Comparison of ENCODE assay signal across 11 mouse cellular contexts in the genomic region with DNA sequence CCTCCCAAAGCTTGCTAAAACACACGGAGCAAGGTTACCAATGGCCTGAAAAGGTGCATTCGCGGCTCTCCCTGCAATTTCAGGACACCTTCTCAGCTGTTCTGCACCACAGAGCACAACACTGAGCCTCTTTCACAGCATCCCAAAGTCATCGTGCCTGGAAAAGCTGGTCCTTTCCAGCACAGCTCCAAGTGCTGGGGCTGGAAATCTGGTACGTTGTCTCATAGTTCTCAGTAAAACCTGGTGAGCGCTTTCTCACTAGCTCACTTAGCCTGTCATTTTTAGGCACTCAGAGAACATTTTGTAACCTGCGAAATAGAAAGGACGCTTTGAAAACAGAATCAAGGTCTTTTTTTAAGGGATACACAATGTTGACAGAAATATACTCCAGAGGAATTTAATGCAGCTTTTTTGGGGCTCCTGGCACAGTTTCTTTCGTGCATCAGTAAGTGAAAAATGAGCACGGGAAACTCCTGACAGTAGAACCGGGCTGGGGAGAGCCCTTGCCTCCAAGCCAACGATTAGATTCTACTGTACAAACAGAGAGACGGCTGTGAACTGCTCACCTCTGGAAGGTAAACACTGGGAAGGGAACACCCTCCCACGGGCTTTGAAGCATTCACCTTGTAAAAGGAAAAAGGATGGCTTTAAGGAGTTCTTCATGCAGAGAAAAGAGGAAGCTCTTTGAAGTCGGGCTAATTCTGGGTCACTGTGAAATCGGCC.
A peak's percentile ranks its signal among the peaks of the same experiment; 100 is the strongest.
DNase-seq lines count a peak whose midpoint lies in the region; ATAC-seq and TF ChIP-seq lines count a peak whose summit lies in the region.
"Had no signal": no experiment of that assay in that cellular context is flagged by ENCODE, and none has a peak within 500 bp of the region (broad histone marks: within the 10 kb centered on the region; RNA-seq: fewer than 3 reads in every experiment).

No protein-coding gene starts in this region.

- no peak overlapping the region for H3K4me3 ChIP-seq in hindbrain, postnatal 0 days (ENCODE audit: low read length)
- no peak overlapping the region for H3K4me3 ChIP-seq in hindbrain, embryonic 10.5 days
- no peak overlapping the region for H3K4me3 ChIP-seq in stomach, postnatal 0 days (ENCODE audit: low read depth, low read length)
- no peak overlapping the region for H3K4me3 ChIP-seq in heart, embryonic 12.5 days
- H3K4me3 ChIP-seq: limb, embryonic 13.5 days had no signal

- no peaks in the 10 kb centered on the region for H3K9me3 ChIP-seq in hindbrain, postnatal 0 days (ENCODE audit: low read length)
- H3K9me3 ChIP-seq in hindbrain, embryonic 10.5 days, result no peaks in the 10 kb centered on the region
- H3K9me3 ChIP-seq in stomach, postnatal 0 days (ENCODE audit: control insufficient read depth, low read length), result no peaks in the 10 kb centered on the region
- H3K9me3 ChIP-seq in heart, embryonic 12.5 days (replicated peaks), result no peaks in the 10 kb centered on the region
- H3K9me3 ChIP-seq: limb, embryonic 13.5 days had no signal

- H3K27me3 ChIP-seq in hindbrain, postnatal 0 days (ENCODE audit: insufficient read depth, low read length), result no peaks in the 10 kb centered on the region
- H3K27me3 ChIP-seq in hindbrain, embryonic 10.5 days (ENCODE audit: insufficient read depth, poor library complexity, severe bottlenecking), result no peaks in the 10 kb centered on the region
- no peaks in the 10 kb centered on the region for H3K27me3 ChIP-seq in stomach, postnatal 0 days (ENCODE audit: control insufficient read depth, insufficient read depth, low read length)
- H3K27me3 ChIP-seq in heart, embryonic 12.5 days (replicated peaks), result no peaks in the 10 kb centered on the region
- H3K27me3 ChIP-seq: limb, embryonic 13.5 days had no signal

- TF ChIP-seq CTCF in hindbrain, postnatal 0 days (IDR thresholded peaks at IDR 0.05; ENCODE audit: low read depth), result no peak
- no peak for TF ChIP-seq CTCF in stomach, postnatal 0 days (IDR thresholded peaks at IDR 0.05; ENCODE audit: low read depth)

- no peaks in the 10 kb centered on the region for H3K36me3 ChIP-seq in hindbrain, postnatal 0 days (ENCODE audit: insufficient read depth, low read length)
- no peaks in the 10 kb centered on the region for H3K36me3 ChIP-seq in hindbrain, embryonic 10.5 days
- no peaks in the 10 kb centered on the region for H3K36me3 ChIP-seq in stomach, postnatal 0 days (ENCODE audit: control insufficient read depth, insufficient read depth, low read length)
- H3K36me3 ChIP-seq in heart, embryonic 12.5 days, result no peaks in the 10 kb centered on the region
- H3K36me3 ChIP-seq: limb, embryonic 13.5 days had no signal

- no peak overlapping the region for H3K27ac ChIP-seq in hindbrain, postnatal 0 days
- no peak overlapping the region for H3K27ac ChIP-seq in hindbrain, embryonic 10.5 days
- 0 out of 2 replicates have a peak overlapping the region, but pooled peaks have one; percentile 19 for H3K27ac ChIP-seq in stomach, postnatal 0 days (replicated peaks)
- no peak overlapping the region for H3K27ac ChIP-seq in heart, embryonic 12.5 days (ENCODE audit: poor library complexity, severe bottlenecking)
- H3K27ac ChIP-seq: limb, embryonic 13.5 days had no signal

- no peak overlapping the region; the same call in 1 of the 2 replicates for H3K9ac ChIP-seq in hindbrain, postnatal 0 days (replicated peaks; ENCODE audit: low read length)
- H3K9ac ChIP-seq in stomach, postnatal 0 days (ENCODE audit: low read length), result no peak overlapping the region
- no peak overlapping the region for H3K9ac ChIP-seq in heart, embryonic 12.5 days
- H3K9ac ChIP-seq: limb, embryonic 13.5 days had no signal

- TF ChIP-seq EP300 in stomach, postnatal 0 days (optimal IDR thresholded peaks at IDR 0.05), result peak; percentile 38

- peak overlapping the region; percentile 28; the same call in 1 of the 2 replicates for H3K4me2 ChIP-seq in hindbrain, postnatal 0 days (ENCODE audit: low read depth, low read length)
- peak overlapping the region; percentile 36; the same call in 1 of the 2 replicates for H3K4me2 ChIP-seq in stomach, postnatal 0 days (replicated peaks; ENCODE audit: low read depth)
- no peak overlapping the region for H3K4me2 ChIP-seq in heart, embryonic 12.5 days
- H3K4me2 ChIP-seq: limb, embryonic 13.5 days had no signal

- no peak for ATAC-seq in hindbrain, postnatal 0 days
- peak; percentile 77; the same call in 1 of the 2 replicates for ATAC-seq in stomach, postnatal 0 days (ENCODE audit: low FRiP score, low TSS enrichment)
- no peak for ATAC-seq in heart, embryonic 12.5 days (ENCODE audit: insufficient number of reproducible peaks, low FRiP score)

- no peaks in the 10 kb centered on the region for H3K4me1 ChIP-seq in hindbrain, postnatal 0 days (ENCODE audit: insufficient read depth, low read length)
- peaks cover 7% of the 10 kb centered on the region; the same call in 1 of the 2 replicates for H3K4me1 ChIP-seq in hindbrain, embryonic 10.5 days (replicated peaks)
- H3K4me1 ChIP-seq in stomach, postnatal 0 days (replicated peaks; ENCODE audit: control insufficient read depth, insufficient read depth), result no peaks in the 10 kb centered on the region
- H3K4me1 ChIP-seq in heart, embryonic 12.5 days (replicated peaks), result no peaks in the 10 kb centered on the region
- H3K4me1 ChIP-seq: limb, embryonic 13.5 days had no signal

- intact Hi-C loops in left cerebral cortex, postnatal 14 days (cut with DNase I), result no loop called here
- intact Hi-C loops in gastrocnemius, postnatal 14 days (cut with DNase I; ENCODE audit: low total_unique reads), result no loop called here

- 44% methylated on average over 16 of the region's 16 CpGs for WGBS in hindbrain, postnatal 0 days
- WGBS in hindbrain, embryonic 10.5 days, result 50% methylated on average over 16 of the region's 16 CpGs
- 27% methylated on average over 16 of the region's 16 CpGs for WGBS in stomach, postnatal 0 days
- 61% methylated on average over 16 of the region's 16 CpGs for WGBS in heart, embryonic 12.5 days

- DNase-seq in hindbrain, postnatal 0 days (ENCODE audit: low spot score), result peak; percentile 19
- DNase-seq in hindbrain, embryonic 10.5 days (ENCODE audit: low spot score), result no peak
- peak; percentile 16 for DNase-seq in retina, postnatal 1 day
- no peak for DNase-seq in retina, embryonic 14.5 days (ENCODE audit: low spot score)
- DNase-seq in left cerebral cortex, postnatal 14 days (ENCODE audit: low spot score in 2 of 2), result peak; percentile 30 to 66
- DNase-seq in stomach, postnatal 0 days (ENCODE audit: low spot score), result peak; percentile 32
- DNase-seq in gastrocnemius, postnatal 14 days, result no peak
- DNase-seq: heart, postnatal 36 days; thymus, postnatal 25 days had no signal

Comparison
In these comparisons a context has a peak if more than half of its experiments do, and no peak if none do; other contexts are left out.
1. DNase-seq: peak in hindbrain, postnatal 0 days (single experiment), retina, postnatal 1 day (single experiment), left cerebral cortex, postnatal 14 days (2 of 2) and stomach, postnatal 0 days (single experiment); none in hindbrain, embryonic 10.5 days (single experiment), retina, embryonic 14.5 days (single experiment) and gastrocnemius, postnatal 14 days (single experiment).